Mouse (Mus musculus): Measurements from ENCODE around the gene Ccdc107.

GRCm38 (mm10) chr4:43466872-43467271 is 25.8 kb upstream of the Ccdc107 start:
- TF ChIP-seq CTCF (IDR thresholded peaks at IDR 0.05; ENCODE audit: borderline replicate concordance, control insufficient read depth, extremely low read depth, insufficient read depth, low read length, poor library complexity), result no peak
- TF ChIP-seq POLR2A (IDR thresholded peaks at IDR 0.05; ENCODE audit: control insufficient read depth, extremely low read depth, insufficient read depth, low read length, poor library complexity), result no peak
